In genomic region chr9:64734166-64734565, GRCm38 (mm10) we compare ENCODE assay signal across 12 mouse cellular contexts. TPM values are rescaled to one million over a fixed set of nuclear protein-coding genes. Genes with fewer than 3 reads are reported as not detected.
DNase-seq lines count a peak whose midpoint lies in the region; TF ChIP-seq lines count a peak whose summit lies in the region.
"Had no signal": no experiment of that assay in that cellular context is flagged by ENCODE, and none has a peak within 500 bp of the region (broad histone marks: within the 10 kb centered on the region; RNA-seq: fewer than 3 reads in every experiment).

No protein-coding gene starts in this region.

- no peak overlapping the region for H3K27ac ChIP-seq in kidney, adult 2 months (ENCODE audit: insufficient read depth, low read depth, low read length)
- H3K27ac ChIP-seq: limb, embryonic 12.5 days; midbrain, embryonic 15.5 days had no signal

- TF ChIP-seq CTCF in kidney, adult 2 months (conservative IDR thresholded peaks at IDR 0.05; ENCODE audit: insufficient read depth, insufficient read length, low read depth, low read length) = no peak

- H3K27me3 ChIP-seq in kidney, adult 2 months (replicated peaks; ENCODE audit: control insufficient read depth, insufficient read depth, low read length) = no peaks in the 10 kb centered on the region
- H3K27me3 ChIP-seq: limb, embryonic 12.5 days; midbrain, embryonic 15.5 days had no signal

- WGBS in kidney, adult 2 months = 29% methylated on average over 6 of the region's 6 CpGs

- no peaks in the 10 kb centered on the region for H3K36me3 ChIP-seq in kidney, adult 2 months (ENCODE audit: control insufficient read depth, insufficient read depth, low read length)
- H3K36me3 ChIP-seq: limb, embryonic 12.5 days; midbrain, embryonic 15.5 days had no signal

- peaks cover 14% of the 10 kb centered on the region for H3K4me1 ChIP-seq in kidney, adult 2 months (ENCODE audit: control insufficient read depth, insufficient read depth, low read length)
- H3K4me1 ChIP-seq: limb, embryonic 12.5 days had no signal

- peak; percentile 7 for DNase-seq in kidney, adult 2 months
- DNase-seq in kidney, adult 8-10 months = no peak
- DNase-seq in A20 (ENCODE audit: low read depth, low spot score) (peak; percentile 59), MEL-GATA-1-ER (ENCODE audit: extremely low read depth, low read depth) (peak; percentile 10)
- DNase-seq in natural killer cell, adult 2 months (ENCODE audit: low spot score in 2 of 2) = peak; percentile 27 to 36
- DNase-seq in cerebellum, adult 11-12 months = no peak
- no peak for DNase-seq in layer of hippocampus, adult 8-10 months (ENCODE audit: low spot score in 2 of 2)
- DNase-seq: adrenal gland, adult 8-10 months; lung, adult 2 months had no signal

- no peak for TF ChIP-seq POLR2A in kidney, adult 2 months (IDR thresholded peaks at IDR 0.05; ENCODE audit: low read depth, low read length)

- no peak overlapping the region for H3K4me3 ChIP-seq in kidney, adult 2 months (ENCODE audit: insufficient read depth, low read depth, low read length)
- H3K4me3 ChIP-seq: erythroblast, embryonic 14.5 days; limb, embryonic 12.5 days; midbrain, embryonic 15.5 days had no signal

RNA-seq across cellular contexts. Expression of gene Rab11a, which starts 3.4 kb away (rescaled TPM):
- polyA plus RNA-seq in kidney, adult 2 months (2012; rRNA removed) = 124 and 188 TPM in 2 replicates
- 100 to 1,000 TPM; 232 to 262 (median 241) TPM for total RNA-seq in layer of hippocampus, adult 8-10 months (2022)

Comparison
In these comparisons a context has a peak if more than half of its experiments do, and no peak if none do; other contexts are left out.
1. DNase-seq: peak in kidney, adult 2 months (single experiment), A20 (single experiment), MEL-GATA-1-ER (single experiment) and natural killer cell, adult 2 months (2 of 2); none in kidney, adult 8-10 months (0 of 2), cerebellum, adult 11-12 months (single experiment) and layer of hippocampus, adult 8-10 months (0 of 2).